Mouse (Mus musculus) midbrain, embryonic 16.5 days (tissue): Measurements from ENCODE around the gene Rab25. TPM values are rescaled to one million over a fixed set of nuclear protein-coding genes. Genes with fewer than 3 reads are reported as not detected.

Source experiments
- ATAC-seq: fragments of 200-750 bp; cut with Nextera tagmentation; 2 replicates; pipeline ENCODE4 v1.8.0; 2017; ENCODE audit warnings: moderate TSS enrichment
- H3K27ac ChIP-seq: fragments of 300-500 bp; sonication (generic); 2 replicates; pipeline ENCODE4 v1.5.1; 2014; ENCODE audit warnings: mild to moderate bottlenecking, low read length, mixed read lengths
- H3K27me3 ChIP-seq: fragments of 300-500 bp; sonication (generic); 2 replicates; pipeline ENCODE4 v1.6.1; 2014; ENCODE audit warnings: low read depth, low read length, mixed read lengths; ENCODE audit not compliant: control insufficient read depth, insufficient read depth
- H3K36me3 ChIP-seq: fragments of 300-500 bp; sonication (generic); 2 replicates; pipeline ENCODE4 v1.6.1; 2014; ENCODE audit warnings: mild to moderate bottlenecking, low read length, moderate library complexity, mixed read lengths; ENCODE audit not compliant: control insufficient read depth, insufficient read depth
- H3K4me1 ChIP-seq: fragments of 300-500 bp; sonication (generic); 2 replicates; pipeline ENCODE4 v1.6.1; 2014; ENCODE audit warnings: mild to moderate bottlenecking, low read length, mixed read lengths; ENCODE audit not compliant: control insufficient read depth, insufficient read depth
- H3K4me2 ChIP-seq: fragments of 300-500 bp; sonication (generic); 2 replicates; pipeline ENCODE4 v1.6.1; 2014; ENCODE audit warnings: mild to moderate bottlenecking, low read length, mixed read lengths
- H3K4me3 ChIP-seq: fragments of 300-500 bp; sonication (generic); 2 replicates; pipeline ENCODE4 v1.5.1; 2014; ENCODE audit warnings: low read depth, mild to moderate bottlenecking, low read length, moderate library complexity, mixed read lengths
- H3K9ac ChIP-seq: fragments of 300-500 bp; sonication (generic); 2 replicates; pipeline ENCODE4 v1.6.1; 2014; ENCODE audit warnings: low read depth, low read length, mixed read lengths
- H3K9me3 ChIP-seq: fragments of 300-500 bp; sonication (generic); replicated peaks from 2 replicates; pipeline ENCODE4 v1.6.1; 2014; ENCODE audit warnings: mild to moderate bottlenecking, low read length, mixed read lengths; ENCODE audit not compliant: control insufficient read depth, poor library complexity, severe bottlenecking
- WGBS: fragments of 180-500 bp; shearing (Covaris S2); extraction: QIAGEN DNeasy Blood & Tissue Kit; methylation state at CpG from one replicate; pipeline ENCODE4 v1.1.7; 2014; 5-methylcytosine and 5-hydroxymethylcytosine counted together
- polyA plus RNA-seq: library from polyadenylated mRNA; unstranded; fragments of >200 nt; fragmentation: Nextera tagmentation; extraction: Ambion mirVana; gene quantifications from 2 replicates; pipeline ENCODE4 v1.2.1, GENCODE M21; 2015

Rab25 gene
- polyA plus RNA-seq, 1 experiment from 2014 or later = 0.69 TPM

- H3K4me1 ChIP-seq = peaks cover 63% of the 10 kb centered on the region
Measured at GRCm38 (mm10) chr3:88532689-88533511, 15.2 kb downstream of the Rab25 start.

GRCm38 (mm10) chr3:88532299-88532674 is 15.8 kb downstream of the Rab25 start, which contains the start of gene Mex3a:
Gene Mex3a, plus strand, starts transcription at chr3:88532395.
- WGBS = under 1% methylated on average over 18 of the region's 31 CpGs
- H3K4me3 ChIP-seq = peak within 1 kb of the TSS; percentile 60
- no peak for ATAC-seq

More at GRCm38 (mm10) chr3:88532689-88533511, 15.2 kb downstream of the Rab25 start:
- H3K36me3 ChIP-seq = peaks cover 17% of the 10 kb centered on the region
- H3K4me2 ChIP-seq = peak overlapping the region; percentile 93
- H3K27me3 ChIP-seq = no peaks in the 10 kb centered on the region
- peak overlapping the region; percentile 60 for H3K4me3 ChIP-seq
- H3K9me3 ChIP-seq = no peaks in the 10 kb centered on the region
- ATAC-seq = peak; percentile 19
- peak overlapping the region; percentile 100 for H3K9ac ChIP-seq
- WGBS = under 1% methylated on average over 35 of the region's 40 CpGs
- H3K27ac ChIP-seq = peak overlapping the region; percentile 99

GRCm38 (mm10) chr3:88531348-88532298 is 16.5 kb downstream of the Rab25 start:
- Histone ChIP-seq H3K4me2 (peak overlapping the region; percentile 93), H3K27ac (peak overlapping the region; percentile 99), H3K36me3 (peaks cover 5% of the 10 kb centered on the region), H3K4me1 (peaks cover 61% of the 10 kb centered on the region), H3K4me3 (peak overlapping the region; percentile 60), H3K9ac (peak overlapping the region; percentile 100), H3K27me3 (no peaks in the 10 kb centered on the region), H3K9me3 (no peaks in the 10 kb centered on the region)
- ATAC-seq = peak; percentile 78
- under 1% methylated on average over 53 of the region's 63 CpGs for WGBS

More at GRCm38 (mm10) chr3:88532299-88532674, 15.8 kb downstream of the Rab25 start, which contains the start of gene Mex3a:
- H3K27me3 ChIP-seq = no peaks in the 10 kb centered on the region
- H3K36me3 ChIP-seq = peaks cover 12% of the 10 kb centered on the region
- H3K4me1 ChIP-seq = peaks cover 64% of the 10 kb centered on the region
- H3K27ac ChIP-seq = peak within 1 kb of the TSS; percentile 99
- peak within 1 kb of the TSS; percentile 93 for H3K4me2 ChIP-seq
- H3K9ac ChIP-seq = peak within 1 kb of the TSS; percentile 100
- no peaks in the 10 kb centered on the region for H3K9me3 ChIP-seq

GRCm38 (mm10) chr3:88530082-88530864 is 17.8 kb downstream of the Rab25 start:
- Histone ChIP-seq H3K4me1 (peaks cover 57% of the 10 kb centered on the region), H3K9me3 (no peaks in the 10 kb centered on the region), H3K4me2 (peak overlapping the region; percentile 93), H3K27ac (peak overlapping the region; percentile 99), H3K4me3 (peak overlapping the region; percentile 60), H3K9ac (peak overlapping the region; percentile 100), H3K27me3 (no peaks in the 10 kb centered on the region), H3K36me3 (no peaks in the 10 kb centered on the region)
- WGBS = 3% methylated on average over 11 of the region's 11 CpGs
- ATAC-seq = no peak

GRCm38 (mm10) chr3:88529204-88530000 is 18.7 kb downstream of the Rab25 start:
- H3K27me3 ChIP-seq = no peaks in the 10 kb centered on the region
- peak overlapping the region; percentile 100 for H3K9ac ChIP-seq
- H3K4me1 ChIP-seq = peaks cover 49% of the 10 kb centered on the region
- no peaks in the 10 kb centered on the region for H3K36me3 ChIP-seq
- peak overlapping the region; percentile 99 for H3K27ac ChIP-seq
- no peak for ATAC-seq
- WGBS = 8% methylated on average over 7 of the region's 7 CpGs
- H3K4me3 ChIP-seq = peak overlapping the region; percentile 60
- peak overlapping the region; percentile 93 for H3K4me2 ChIP-seq
- no peaks in the 10 kb centered on the region for H3K9me3 ChIP-seq

GRCm38 (mm10) chr3:88528646-88529045 is 19.5 kb downstream of the Rab25 start:
- Histone ChIP-seq H3K36me3 (no peaks in the 10 kb centered on the region), H3K27me3 (no peaks in the 10 kb centered on the region), H3K4me2 (peak overlapping the region; percentile 93; the same call in 1 of the 2 replicates), H3K4me3 (no peak overlapping the region), H3K9me3 (no peaks in the 10 kb centered on the region), H3K9ac (no peak overlapping the region), H3K27ac (no peak overlapping the region), H3K4me1 (peaks cover 46% of the 10 kb centered on the region)
- ATAC-seq = no peak
- WGBS = 83% methylated on average over 11 of the region's 11 CpGs

- H3K27me3 ChIP-seq = no peaks in the 10 kb centered on the region
- H3K9ac ChIP-seq = peak overlapping the region; percentile 58
- H3K4me2 ChIP-seq = peak overlapping the region; percentile 44
- peak overlapping the region; percentile 26; the same call in 1 of the 2 replicates for H3K27ac ChIP-seq
- peaks cover 46% of the 10 kb centered on the region for H3K4me1 ChIP-seq
- H3K4me3 ChIP-seq = peak overlapping the region; percentile 3; the same call in 1 of the 2 replicates
- H3K36me3 ChIP-seq = no peaks in the 10 kb centered on the region; the same call in 1 of the 2 replicates
- 26% methylated on average over 8 of the region's 8 CpGs for WGBS
- ATAC-seq = no peak
- no peaks in the 10 kb centered on the region for H3K9me3 ChIP-seq
Measured at GRCm38 (mm10) chr3:88527565-88527964, 20.5 kb downstream of the Rab25 start.
